Comparison of ENCODE assay signal across 22 mouse cellular contexts in genomic region chr5:139101783-139102182, GRCm38 (mm10). TPM values are rescaled to one million over a fixed set of nuclear protein-coding genes. Genes with fewer than 3 reads are reported as not detected.
DNase-seq lines count a peak whose midpoint lies in the region; ATAC-seq and TF ChIP-seq lines count a peak whose summit lies in the region.
"Had no signal": no experiment of that assay in that cellular context is flagged by ENCODE, and none has a peak within 500 bp of the region (broad histone marks: within the 10 kb centered on the region; RNA-seq: fewer than 3 reads in every experiment).

No protein-coding gene starts in this region.

- no peaks in the 10 kb centered on the region for H3K27me3 ChIP-seq in heart, embryonic 13.5 days (replicated peaks)
- no peaks in the 10 kb centered on the region; the same call in 1 of the 2 replicates for H3K27me3 ChIP-seq in heart, embryonic 11.5 days (ENCODE audit: control insufficient read depth, insufficient read depth, low read length)
- H3K27me3 ChIP-seq in limb, embryonic 14.5 days (ENCODE audit: control insufficient read depth, insufficient read depth, low read length) = no peaks in the 10 kb centered on the region
- H3K27me3 ChIP-seq in limb, embryonic 10.5 days (ENCODE audit: low read depth, poor library complexity, severe bottlenecking) = no peaks in the 10 kb centered on the region; the same call in 1 of the 2 replicates
- no peaks in the 10 kb centered on the region for H3K27me3 ChIP-seq in stomach, postnatal 0 days (ENCODE audit: control insufficient read depth, insufficient read depth, low read length)
- H3K27me3 ChIP-seq: CH12.LX; embryonic facial prominence, embryonic 15.5 days; intestine, embryonic 15.5 days; Patski had no signal

- TF ChIP-seq POLR2A in limb, embryonic 14.5 days (IDR thresholded peaks at IDR 0.05; ENCODE audit: borderline replicate concordance, extremely low read depth, insufficient read depth, insufficient read length) = no peak

- no peak overlapping the region for H3K4me2 ChIP-seq in heart, embryonic 13.5 days
- no peak overlapping the region for H3K4me2 ChIP-seq in heart, embryonic 11.5 days
- no peak overlapping the region for H3K4me2 ChIP-seq in limb, embryonic 14.5 days (replicated peaks; ENCODE audit: low read depth, low read length, severe bottlenecking)
- H3K4me2 ChIP-seq in stomach, postnatal 0 days (replicated peaks; ENCODE audit: low read depth) = no peak overlapping the region
- H3K4me2 ChIP-seq: embryonic facial prominence, embryonic 15.5 days; hindbrain, embryonic 14.5 days; intestine, embryonic 15.5 days had no signal

- 48% methylated on average over 6 of the region's 6 CpGs for WGBS in heart, embryonic 13.5 days
- 68% methylated on average over 6 of the region's 6 CpGs for WGBS in heart, embryonic 11.5 days (ENCODE audit: insufficient replicate concordance)
- WGBS in limb, embryonic 14.5 days = 59% methylated on average over 6 of the region's 6 CpGs
- whole genome bisulfite sequencing in limb, embryonic 10.5 days = 83% methylated on average over 6 of the region's 6 CpGs
- 59% methylated on average over 6 of the region's 6 CpGs for WGBS in stomach, postnatal 0 days

- H3K36me3 ChIP-seq in heart, embryonic 13.5 days = no peaks in the 10 kb centered on the region
- H3K36me3 ChIP-seq in heart, embryonic 11.5 days (ENCODE audit: control insufficient read depth, insufficient read depth, low read length) = no peaks in the 10 kb centered on the region
- H3K36me3 ChIP-seq in limb, embryonic 14.5 days (ENCODE audit: control insufficient read depth, insufficient read depth, low read length) = no peaks in the 10 kb centered on the region
- H3K36me3 ChIP-seq in limb, embryonic 10.5 days = no peaks in the 10 kb centered on the region
- H3K36me3 ChIP-seq in stomach, postnatal 0 days (ENCODE audit: control insufficient read depth, insufficient read depth, low read length) = no peaks in the 10 kb centered on the region
- H3K36me3 ChIP-seq: forebrain, embryonic 10.5 days; hindbrain, embryonic 10.5 days; intestine, embryonic 15.5 days had no signal

- TF ChIP-seq EP300 in stomach, postnatal 0 days (optimal IDR thresholded peaks at IDR 0.05) = no peak

- H3K9ac ChIP-seq in heart, embryonic 13.5 days = no peak overlapping the region
- H3K9ac ChIP-seq in heart, embryonic 11.5 days (ENCODE audit: low read depth, low read length) = no peak overlapping the region
- H3K9ac ChIP-seq in limb, embryonic 14.5 days (ENCODE audit: low read depth, low read length, severe bottlenecking) = no peak overlapping the region
- no peak overlapping the region for H3K9ac ChIP-seq in stomach, postnatal 0 days (ENCODE audit: low read length)
- H3K9ac ChIP-seq: embryonic facial prominence, embryonic 15.5 days; hindbrain, embryonic 14.5 days; intestine, embryonic 15.5 days had no signal

- H3K4me3 ChIP-seq in gastrocnemius, adult 2 months = no peak overlapping the region
- H3K4me3 ChIP-seq in heart, embryonic 13.5 days = no peak overlapping the region
- no peak overlapping the region for H3K4me3 ChIP-seq in heart, embryonic 11.5 days (ENCODE audit: low read depth, low read length)
- no peak overlapping the region for H3K4me3 ChIP-seq in limb, embryonic 14.5 days (replicated peaks; ENCODE audit: low read length)
- H3K4me3 ChIP-seq in limb, embryonic 10.5 days = no peak overlapping the region
- H3K4me3 ChIP-seq in stomach, postnatal 0 days (ENCODE audit: low read depth, low read length) = no peak overlapping the region
- H3K4me3 ChIP-seq: embryonic facial prominence, embryonic 15.5 days; erythroblast, embryonic 14.5 days; forebrain, embryonic 10.5 days; hindbrain, embryonic 10.5 days; intestine, embryonic 15.5 days had no signal

- no peak for TF ChIP-seq CTCF in gastrocnemius, adult 2 months (IDR thresholded peaks at IDR 0.05)
- no peak for TF ChIP-seq CTCF in stomach, postnatal 0 days (IDR thresholded peaks at IDR 0.05; ENCODE audit: low read depth)

- intact Hi-C loops in gastrocnemius, adult 2 months (cut with DNase I) = no loop called here

- DNase-seq in gastrocnemius, postnatal 25 days = peak; percentile 23
- no peak for DNase-seq in gastrocnemius, adult 2 months
- peak; percentile 49 for DNase-seq in limb, embryonic 14.5 days (ENCODE audit: low spot score)
- DNase-seq in limb, embryonic 10.5 days (ENCODE audit: low spot score) = no peak
- DNase-seq in stomach, postnatal 0 days (ENCODE audit: low spot score) = no peak
- DNase-seq: adrenal gland, adult 2 months; adrenal gland, postnatal 25 days; cerebellum, adult 18-20 months; cerebellum, adult 9-11 months; cerebellum, postnatal 36 days; kidney, adult 18-20 months had no signal

- peaks cover 37% of the 10 kb centered on the region for H3K4me1 ChIP-seq in heart, embryonic 13.5 days
- H3K4me1 ChIP-seq in heart, embryonic 11.5 days (ENCODE audit: control insufficient read depth, insufficient read depth, low read length) = peaks cover 10% of the 10 kb centered on the region; the same call in 1 of the 2 replicates
- peaks cover 8% of the 10 kb centered on the region; the same call in 1 of the 2 replicates for H3K4me1 ChIP-seq in limb, embryonic 14.5 days (ENCODE audit: control insufficient read depth, insufficient read depth, low read length)
- H3K4me1 ChIP-seq in limb, embryonic 10.5 days = peaks cover 10% of the 10 kb centered on the region
- H3K4me1 ChIP-seq in stomach, postnatal 0 days (replicated peaks; ENCODE audit: control insufficient read depth, insufficient read depth) = no peaks in the 10 kb centered on the region

- ATAC-seq in heart, embryonic 13.5 days (ENCODE audit: extremely low read depth, insufficient number of reproducible peaks, low FRiP score, low TSS enrichment) = no peak
- no peak for ATAC-seq in heart, embryonic 11.5 days (replicated peaks; ENCODE audit: insufficient number of reproducible peaks, low FRiP score, low TSS enrichment)
- no peak for ATAC-seq in limb, embryonic 14.5 days (ENCODE audit: low FRiP score, low read depth)
- ATAC-seq in stomach, postnatal 0 days (ENCODE audit: low FRiP score, low TSS enrichment) = 0 out of 2 replicates have a peak, but pooled peaks have one; percentile 21
- ATAC-seq: forebrain, embryonic 14.5 days; intestine, embryonic 15.5 days; Patski had no signal

- peaks cover 5% of the 10 kb centered on the region for H3K9me3 ChIP-seq in heart, embryonic 13.5 days
- H3K9me3 ChIP-seq in heart, embryonic 11.5 days (replicated peaks; ENCODE audit: control insufficient read depth, low read length) = no peaks in the 10 kb centered on the region
- no peaks in the 10 kb centered on the region for H3K9me3 ChIP-seq in limb, embryonic 14.5 days (ENCODE audit: control insufficient read depth, low read length)
- H3K9me3 ChIP-seq in limb, embryonic 10.5 days (replicated peaks) = no peaks in the 10 kb centered on the region
- 0 out of 2 replicates have a peak, but pooled peaks cover 4% of the 10 kb centered on the region for H3K9me3 ChIP-seq in stomach, postnatal 0 days (ENCODE audit: control insufficient read depth, low read length)
- H3K9me3 ChIP-seq: embryonic facial prominence, embryonic 15.5 days; forebrain, embryonic 10.5 days; hindbrain, embryonic 10.5 days; intestine, embryonic 15.5 days had no signal

- no peak overlapping the region for H3K27ac ChIP-seq in gastrocnemius, adult 2 months
- peak overlapping the region; percentile 34; the same call in 1 of the 2 replicates for H3K27ac ChIP-seq in heart, embryonic 13.5 days (replicated peaks)
- H3K27ac ChIP-seq in heart, embryonic 11.5 days (ENCODE audit: low read depth, low read length) = no peak overlapping the region
- no peak overlapping the region for H3K27ac ChIP-seq in limb, embryonic 14.5 days (replicated peaks; ENCODE audit: low read depth, low read length)
- H3K27ac ChIP-seq in limb, embryonic 10.5 days = no peak overlapping the region
- H3K27ac ChIP-seq in stomach, postnatal 0 days (replicated peaks) = no peak overlapping the region
- H3K27ac ChIP-seq: embryonic facial prominence, embryonic 15.5 days; forebrain, embryonic 10.5 days; hindbrain, embryonic 10.5 days; hindbrain, embryonic 14.5 days; intestine, embryonic 15.5 days had no signal

RNA-seq across cellular contexts. Expression of gene Prkar1b, which starts 48.0 kb away (rescaled TPM):
- 1 to 10 TPM in 1 of 2 experiments, under 1 TPM in 1; 0.91 to 1.3 TPM for total RNA-seq in gastrocnemius, postnatal 25 days (2021)
- 1 to 10 TPM in 1 of 2 experiments, under 1 TPM in 1; 0.59 to 1.4 TPM for total RNA-seq in gastrocnemius, adult 2 months (2021)
- polyA plus RNA-seq in heart, embryonic 13.5 days (2015; fragmentation: Nextera tagmentation; extraction: Ambion mirVana) = 9.4 and 11.5 TPM in 2 replicates
- 5.3 and 8.4 TPM in 2 replicates for polyA plus RNA-seq in heart, embryonic 11.5 days (2014; fragmentation: Nextera tagmentation; extraction: Ambion mirVana)
- polyA plus RNA-seq in limb, embryonic 14.5 days (2012; rRNA removed) = 17.4 and 19.2 TPM in 2 replicates
- polyA plus RNA-seq in limb, embryonic 14.5 days (2014; fragmentation: Nextera tagmentation; extraction: Ambion mirVana) = 15.8 and 17.0 TPM in 2 replicates
- 3.2 and 4.9 TPM in 2 replicates for polyA plus RNA-seq in limb, embryonic 10.5 days (2016; fragmentation: Nextera tagmentation; extraction: Ambion mirVana)
- 9.6 and 10.6 TPM in 2 replicates for polyA plus RNA-seq in stomach, postnatal 0 days (2015; fragmentation: Nextera tagmentation; extraction: Ambion mirVana)
- total RNA-seq: CH12.LX had no signal

RNA-seq across cellular contexts. Expression of gene Dnaaf5, which starts 48.2 kb away (rescaled TPM):
- total RNA-seq in gastrocnemius, postnatal 25 days (2021) = 10 to 100 TPM; 11.9 to 12.1 TPM
- total RNA-seq in gastrocnemius, adult 2 months (2021) = 10 to 100 TPM; 14.1 to 16.7 TPM
- polyA plus RNA-seq in heart, embryonic 13.5 days (2015; fragmentation: Nextera tagmentation; extraction: Ambion mirVana) = 5.6 and 5.8 TPM in 2 replicates
- 6.2 and 6.9 TPM in 2 replicates for polyA plus RNA-seq in heart, embryonic 11.5 days (2014; fragmentation: Nextera tagmentation; extraction: Ambion mirVana)
- 15.1 and 20.1 TPM in 2 replicates for polyA plus RNA-seq in limb, embryonic 14.5 days (2012; rRNA removed)
- polyA plus RNA-seq in limb, embryonic 14.5 days (2014; fragmentation: Nextera tagmentation; extraction: Ambion mirVana) = 5.3 and 6.7 TPM in 2 replicates
- 12.9 and 13.1 TPM in 2 replicates for polyA plus RNA-seq in limb, embryonic 10.5 days (2016; fragmentation: Nextera tagmentation; extraction: Ambion mirVana)
- 1.9 and 2.3 TPM in 2 replicates for polyA plus RNA-seq in stomach, postnatal 0 days (2015; fragmentation: Nextera tagmentation; extraction: Ambion mirVana)

Comparison
In these comparisons a context has a peak if more than half of its experiments do, and no peak if none do; other contexts are left out.
1. DNase-seq: peak in gastrocnemius, postnatal 25 days (single experiment) and limb, embryonic 14.5 days (single experiment); none in gastrocnemius, adult 2 months (single experiment), limb, embryonic 10.5 days (single experiment) and stomach, postnatal 0 days (single experiment).